Mouse (Mus musculus): ENCODE results near the gene Lmnb2.

Gene Lmnb2

GRCm38 (mm10) chr10:80946684-80947437, 28.8 kb upstream of the Lmnb2 start:
- DNase-seq (ENCODE audit: low read depth, low spot score) = peak; percentile 42

- DNase-seq (ENCODE audit: low read depth, low spot score) = no peak
Observed at GRCm38 (mm10) chr10:80944231-80944630, 26.2 kb upstream of the Lmnb2 start.

GRCm38 (mm10) chr10:80943701-80944100, 25.7 kb upstream of the Lmnb2 start:
- DNase-seq (ENCODE audit: low read depth, low spot score) = no peak

GRCm38 (mm10) chr10:80942919-80943318, 24.9 kb upstream of the Lmnb2 start:
- DNase-seq (ENCODE audit: low read depth, low spot score) = no peak

GRCm38 (mm10) chr10:80940988-80941347, 22.9 kb upstream of the Lmnb2 start:
- DNase-seq (ENCODE audit: low read depth, low spot score) = no peak

- DNase-seq (ENCODE audit: low read depth, low spot score) = peak; percentile 20
Observed at GRCm38 (mm10) chr10:80940320-80940987, 22.4 kb upstream of the Lmnb2 start.

GRCm38 (mm10) chr10:80939671-80940070, 21.6 kb upstream of the Lmnb2 start:
- peak; percentile 92 for DNase-seq (ENCODE audit: low read depth, low spot score)

- peak; percentile 67 for DNase-seq (ENCODE audit: low read depth, low spot score)
Observed at GRCm38 (mm10) chr10:80938831-80939550, 20.9 kb upstream of the Lmnb2 start.

- peak; percentile 24 for DNase-seq (ENCODE audit: low read depth, low spot score)
Observed at GRCm38 (mm10) chr10:80937646-80938045, 19.6 kb upstream of the Lmnb2 start.

GRCm38 (mm10) chr10:80936810-80937164, 18.7 kb upstream of the Lmnb2 start:
- DNase-seq (ENCODE audit: low read depth, low spot score) = no peak

- peak; percentile 35 for DNase-seq (ENCODE audit: low read depth, low spot score)
Observed at GRCm38 (mm10) chr10:80936135-80936809, 18.2 kb upstream of the Lmnb2 start.

GRCm38 (mm10) chr10:80935698-80936097, 17.7 kb upstream of the Lmnb2 start:
- peak; percentile 23 for DNase-seq (ENCODE audit: low read depth, low spot score)

- DNase-seq (ENCODE audit: low read depth, low spot score) = peak; percentile 27
Observed at GRCm38 (mm10) chr10:80935241-80935640, 17.2 kb upstream of the Lmnb2 start.

- DNase-seq (ENCODE audit: low read depth, low spot score) = no peak
Observed at GRCm38 (mm10) chr10:80934136-80934985, 16.3 kb upstream of the Lmnb2 start.

- peak; percentile 52 for DNase-seq (ENCODE audit: low read depth, low spot score)
Observed at GRCm38 (mm10) chr10:80933421-80933979, 15.5 kb upstream of the Lmnb2 start.

GRCm38 (mm10) chr10:80932700-80933420, 14.8 kb upstream of the Lmnb2 start:
- peak; percentile 59 for DNase-seq (ENCODE audit: low read depth, low spot score)

GRCm38 (mm10) chr10:80932206-80932605, 14.2 kb upstream of the Lmnb2 start:
- peak; percentile 73 for DNase-seq (ENCODE audit: low read depth, low spot score)

- peak; percentile 45 for DNase-seq (ENCODE audit: low read depth, low spot score)
Observed at GRCm38 (mm10) chr10:80931695-80932094, 13.7 kb upstream of the Lmnb2 start.

GRCm38 (mm10) chr10:80931153-80931671, 13.2 kb upstream of the Lmnb2 start:
- peak; percentile 48 for DNase-seq (ENCODE audit: low read depth, low spot score)

Data from CD4-positive, CD25-positive, alpha-beta regulatory T cell, adult 2 months (primary cell).